In genomic region chr14:48422901-48423300, GRCm38 (mm10) we compare ENCODE assay signal across 20 mouse cellular contexts. TPM values are rescaled to one million over a fixed set of nuclear protein-coding genes. Genes with fewer than 3 reads are reported as not detected.
DNase-seq lines count a peak whose midpoint lies in the region; ATAC-seq lines count a peak whose summit lies in the region.
"Had no signal": no experiment of that assay in that cellular context is flagged by ENCODE, and none has a peak within 500 bp of the region (broad histone marks: within the 10 kb centered on the region; RNA-seq: fewer than 3 reads in every experiment).

No protein-coding gene starts in this region.

- H3K9ac ChIP-seq in midbrain, embryonic 12.5 days (replicated peaks) = no peak overlapping the region
- no peak overlapping the region for H3K9ac ChIP-seq in midbrain, embryonic 16.5 days (ENCODE audit: low read depth, low read length)
- H3K9ac ChIP-seq: embryonic facial prominence, embryonic 13.5 days; forebrain, embryonic 15.5 days; heart, embryonic 15.5 days; neural tube, embryonic 13.5 days had no signal

- H3K27ac ChIP-seq in midbrain, embryonic 12.5 days (replicated peaks) = no peak overlapping the region
- H3K27ac ChIP-seq in midbrain, embryonic 16.5 days (ENCODE audit: low read length) = no peak overlapping the region
- H3K27ac ChIP-seq: embryonic facial prominence, embryonic 13.5 days; forebrain, embryonic 15.5 days; heart, embryonic 15.5 days; kidney, postnatal 0 days; neural tube, embryonic 13.5 days had no signal

- no peak for ATAC-seq in CD4-positive, CD25-positive, alpha-beta regulatory T cell, adult 4 months
- no peak for ATAC-seq in midbrain, embryonic 12.5 days (ENCODE audit: low FRiP score, low read depth)
- ATAC-seq in midbrain, embryonic 16.5 days = no peak
- ATAC-seq in megakaryocyte progenitor cell, adult 5-6 weeks (replicated peaks; ENCODE audit: poor library complexity) = no peak
- ATAC-seq: forebrain, embryonic 15.5 days; intestine, postnatal 0 days had no signal

- no peaks in the 10 kb centered on the region for H3K9me3 ChIP-seq in midbrain, embryonic 12.5 days
- H3K9me3 ChIP-seq in midbrain, embryonic 16.5 days (replicated peaks; ENCODE audit: control insufficient read depth, low read length, poor library complexity, severe bottlenecking) = no peaks in the 10 kb centered on the region
- H3K9me3 ChIP-seq: embryonic facial prominence, embryonic 13.5 days; forebrain, embryonic 15.5 days; heart, embryonic 15.5 days; neural tube, embryonic 13.5 days had no signal

- peak; percentile 40 for DNase-seq in CD4-positive, CD25-positive, alpha-beta regulatory T cell, adult 2 months (ENCODE audit: low read depth, low spot score)
- peak; percentile 13 for DNase-seq in induced T-regulatory cell, adult 2 months (ENCODE audit: low read depth)
- DNase-seq in thymus, postnatal 25 days = peak; percentile 48
- DNase-seq in urinary bladder, postnatal 4 days (ENCODE audit: low spot score in 2 of 2) = no peak
- DNase-seq: adrenal gland, adult 8-10 months; cerebellum, postnatal 10 days; gastrocnemius, postnatal 36 days; heart, postnatal 4 days; lung, adult 18-20 months; right cerebral cortex, postnatal 25 days had no signal

- H3K27me3 ChIP-seq in midbrain, embryonic 12.5 days = peaks cover 27% of the 10 kb centered on the region
- peaks cover 2% of the 10 kb centered on the region; the same call in 1 of the 2 replicates for H3K27me3 ChIP-seq in midbrain, embryonic 16.5 days (ENCODE audit: control insufficient read depth, insufficient read depth, low read depth, low read length)
- H3K27me3 ChIP-seq: heart, embryonic 15.5 days; neural tube, embryonic 13.5 days had no signal

- no peaks in the 10 kb centered on the region for H3K36me3 ChIP-seq in midbrain, embryonic 12.5 days
- H3K36me3 ChIP-seq in midbrain, embryonic 16.5 days (ENCODE audit: control insufficient read depth, insufficient read depth, low read length) = no peaks in the 10 kb centered on the region
- H3K36me3 ChIP-seq: embryonic facial prominence, embryonic 13.5 days; forebrain, embryonic 15.5 days; heart, embryonic 15.5 days; neural tube, embryonic 13.5 days had no signal

- 0 out of 2 replicates have a peak overlapping the region, but pooled peaks have one; percentile 17 for H3K4me2 ChIP-seq in midbrain, embryonic 12.5 days (replicated peaks)
- no peak overlapping the region for H3K4me2 ChIP-seq in midbrain, embryonic 16.5 days (ENCODE audit: low read length)
- H3K4me2 ChIP-seq: forebrain, embryonic 15.5 days had no signal

- WGBS in midbrain, embryonic 12.5 days = 33% methylated on average over 7 of the region's 7 CpGs
- WGBS in midbrain, embryonic 16.5 days = 32% methylated on average over 7 of the region's 7 CpGs

- H3K4me3 ChIP-seq in midbrain, embryonic 12.5 days = no peak overlapping the region
- no peak overlapping the region for H3K4me3 ChIP-seq in midbrain, embryonic 16.5 days (ENCODE audit: low read depth, low read length)
- H3K4me3 ChIP-seq: embryonic facial prominence, embryonic 13.5 days; forebrain, embryonic 15.5 days; neural tube, embryonic 13.5 days had no signal

- peaks cover 15% of the 10 kb centered on the region; the same call in 1 of the 2 replicates for H3K4me1 ChIP-seq in midbrain, embryonic 12.5 days
- H3K4me1 ChIP-seq in midbrain, embryonic 16.5 days (ENCODE audit: control insufficient read depth, insufficient read depth, low read length) = peaks cover 6% of the 10 kb centered on the region; the same call in 1 of the 2 replicates

RNA-seq across cellular contexts. Expression of gene Tmem260, which starts 23.0 kb away (rescaled TPM):
- 10 to 100 TPM; 13.3 to 15.8 TPM for polyA plus RNA-seq in CD4-positive, CD25-positive, alpha-beta regulatory T cell, adult 4 months (2017; shearing (Covaris generic))
- polyA plus RNA-seq in midbrain, embryonic 12.5 days (2016; fragmentation: Nextera tagmentation; extraction: Ambion mirVana) = 29.1 and 30.4 TPM in 2 replicates
- 19.7 and 20.2 TPM in 2 replicates for polyA plus RNA-seq in midbrain, embryonic 16.5 days (2015; fragmentation: Nextera tagmentation; extraction: Ambion mirVana)
- 16.4 and 24.7 TPM in 2 replicates for total RNA-seq in megakaryocyte progenitor cell, adult 5-6 weeks (2015)
- total RNA-seq in megakaryocyte progenitor cell, adult 5-6 weeks (2017) = 17.8 and 19.7 TPM in 2 replicates

Comparison
In these comparisons a context has a peak if more than half of its experiments do, and no peak if none do; other contexts are left out.
1. DNase-seq: peak in CD4-positive, CD25-positive, alpha-beta regulatory T cell, adult 2 months (single experiment), induced T-regulatory cell, adult 2 months (single experiment) and thymus, postnatal 25 days (single experiment); none in urinary bladder, postnatal 4 days (0 of 2).